Mouse (Mus musculus): ENCODE results near the gene Tctn1. TPM values are rescaled to one million over a fixed set of nuclear protein-coding genes. Genes with fewer than 3 reads are reported as not detected.
"Not testable (repeated sequence)": the region's sequence is repeated elsewhere in the genome, so short reads cannot be mapped to it uniquely, and the experiment has no call there.

Tctn1 gene
- total RNA-seq, 2 experiments from 2014 or later = 2.4 to 3.0 TPM

- intact Hi-C loops (cut with DNase I; ENCODE audit: low total_unique reads) = no loop called here
- no peak for DNase-seq
Measured at GRCm38 (mm10) chr5:122230816-122231215, 33.4 kb downstream of the Tctn1 start.

- intact Hi-C loops (cut with DNase I; ENCODE audit: low total_unique reads) = no loop called here
- DNase-seq = no peak
Measured at GRCm38 (mm10) chr5:122228772-122229171, 35.5 kb downstream of the Tctn1 start.

- DNase-seq = no peak
- intact Hi-C loops (cut with DNase I; ENCODE audit: low total_unique reads) = no loop called here
Measured at GRCm38 (mm10) chr5:122228271-122228765, 35.9 kb downstream of the Tctn1 start.

GRCm38 (mm10) chr5:122224291-122224690 lies 40.0 kb downstream of the Tctn1 start:
- no peak for DNase-seq
- intact Hi-C loops (cut with DNase I; ENCODE audit: low total_unique reads) = no loop called here

GRCm38 (mm10) chr5:122221085-122221484 lies 43.2 kb downstream of the Tctn1 start:
- intact Hi-C loops (cut with DNase I; ENCODE audit: low total_unique reads) = no loop called here
- no peak for DNase-seq

GRCm38 (mm10) chr5:122219655-122220629 lies 44.3 kb downstream of the Tctn1 start:
- intact Hi-C loops (cut with DNase I; ENCODE audit: low total_unique reads) = no loop called here
- DNase-seq = no peak

GRCm38 (mm10) chr5:122218928-122219327 lies 45.3 kb downstream of the Tctn1 start:
- DNase-seq = no peak
- intact Hi-C loops (cut with DNase I; ENCODE audit: low total_unique reads) = no loop called here

- no peak for DNase-seq
- intact Hi-C loops (cut with DNase I; ENCODE audit: low total_unique reads) = no loop called here
Measured at GRCm38 (mm10) chr5:122218109-122218905, 46.0 kb downstream of the Tctn1 start.

- DNase-seq = no peak
- intact Hi-C loops (cut with DNase I; ENCODE audit: low total_unique reads) = no loop called here
Measured at GRCm38 (mm10) chr5:122217636-122218035, 46.6 kb downstream of the Tctn1 start.

GRCm38 (mm10) chr5:122213861-122214260 lies 50.4 kb downstream of the Tctn1 start:
- intact Hi-C loops (cut with DNase I; ENCODE audit: low total_unique reads) = no loop called here
- DNase-seq = no peak

- intact Hi-C loops (cut with DNase I; ENCODE audit: low total_unique reads); DNase-seq: not testable (repeated sequence)
Measured at GRCm38 (mm10) chr5:122212820-122213219, 51.4 kb downstream of the Tctn1 start.

- intact Hi-C loops (cut with DNase I; ENCODE audit: low total_unique reads) = no loop called here
- no peak for DNase-seq
Measured at GRCm38 (mm10) chr5:122212125-122212524, 52.1 kb downstream of the Tctn1 start.

- DNase-seq = no peak
- intact Hi-C loops (cut with DNase I; ENCODE audit: low total_unique reads) = no loop called here
Measured at GRCm38 (mm10) chr5:122210890-122211289, 53.4 kb downstream of the Tctn1 start.

- peak; percentile 68 for DNase-seq
- intact Hi-C loops (cut with DNase I; ENCODE audit: low total_unique reads) = no loop called here
Measured at GRCm38 (mm10) chr5:122209591-122210368, 54.5 kb downstream of the Tctn1 start.

- intact Hi-C loops (cut with DNase I; ENCODE audit: low total_unique reads) = no loop called here
- no peak for DNase-seq
Measured at GRCm38 (mm10) chr5:122208909-122209308, 55.4 kb downstream of the Tctn1 start.

GRCm38 (mm10) chr5:122206475-122206874 lies 57.8 kb downstream of the Tctn1 start, which contains the start of gene Hvcn1:
Gene Hvcn1, plus strand, starts transcription at chr5:122206804.
- no peak for DNase-seq
- intact Hi-C loops (cut with DNase I; ENCODE audit: low total_unique reads) = no loop called here

GRCm38 (mm10) chr5:122204180-122204579 lies 60.1 kb downstream of the Tctn1 start:
- no peak for DNase-seq
- intact Hi-C loops (cut with DNase I; ENCODE audit: low total_unique reads) = no loop called here

- DNase-seq = no peak
- intact Hi-C loops (cut with DNase I; ENCODE audit: low total_unique reads) = no loop called here
Measured at GRCm38 (mm10) chr5:122201904-122202303, 62.4 kb downstream of the Tctn1 start.

- intact Hi-C loops (cut with DNase I; ENCODE audit: low total_unique reads) = no loop called here
- no peak for DNase-seq
Measured at GRCm38 (mm10) chr5:122200872-122201271, 63.4 kb downstream of the Tctn1 start.

Measured in gastrocnemius, postnatal 14 days (tissue).